Mouse (Mus musculus): Measurements from ENCODE around the gene Gdf1. TPM values are rescaled to one million over a fixed set of nuclear protein-coding genes. Genes with fewer than 3 reads are reported as not detected.

The Gdf1 gene
- polyA plus RNA-seq, 1 experiment from 2014 or later = 0.16 TPM

- ATAC-seq (no peak), DNase-seq (no peak)
- no peaks in the 10 kb centered on the region for H3K27me3 ChIP-seq (ENCODE audit: insufficient read depth, low read length)
- no peak overlapping the region for H3K4me2 ChIP-seq (ENCODE audit: low read depth, low read length)
- H3K4me1 ChIP-seq (ENCODE audit: insufficient read depth) = 0 out of 2 replicates have a peak, but pooled peaks cover 4% of the 10 kb centered on the region
- H3K9me3 ChIP-seq (ENCODE audit: low read length) = no peaks in the 10 kb centered on the region
- no peaks in the 10 kb centered on the region for H3K36me3 ChIP-seq (replicated peaks; ENCODE audit: insufficient read depth, low read length)
- H3K9ac ChIP-seq (replicated peaks) = no peak overlapping the region
- H3K27ac ChIP-seq (ENCODE audit: low read depth) = no peak overlapping the region
- H3K4me3 ChIP-seq (ENCODE audit: low read depth, low read length) = no peak overlapping the region
- WGBS (ENCODE audit: insufficient replicate concordance) = 80% methylated on average over 3 of the region's 3 CpGs
- no peak for TF ChIP-seq EP300 (IDR thresholded peaks at IDR 0.05; ENCODE audit: low read depth)
- peak; percentile 44 for TF ChIP-seq CTCF (IDR thresholded peaks at IDR 0.05; ENCODE audit: low read depth)
These were observed 5.9 kb upstream of the Gdf1 start for GRCm38 (mm10) chr8:70323716-70324115.

- ATAC-seq (peak; percentile 66), DNase-seq (no peak)
- no peak overlapping the region for H3K4me3 ChIP-seq (ENCODE audit: low read depth, low read length)
- WGBS (ENCODE audit: insufficient replicate concordance) = 75% methylated on average over 6 of the region's 6 CpGs
- H3K9ac ChIP-seq (replicated peaks) = no peak overlapping the region
- peaks cover 19% of the 10 kb centered on the region for H3K36me3 ChIP-seq (replicated peaks; ENCODE audit: insufficient read depth, low read length)
- peak overlapping the region; percentile 78 for H3K27ac ChIP-seq (ENCODE audit: low read depth)
- no peaks in the 10 kb centered on the region for H3K9me3 ChIP-seq (ENCODE audit: low read length)
- H3K4me2 ChIP-seq (ENCODE audit: low read depth, low read length) = no peak overlapping the region
- peaks cover 15% of the 10 kb centered on the region for H3K4me1 ChIP-seq (ENCODE audit: insufficient read depth)
- TF ChIP-seq EP300 (IDR thresholded peaks at IDR 0.05; ENCODE audit: low read depth) (peak; percentile 96), CTCF (IDR thresholded peaks at IDR 0.05; ENCODE audit: low read depth) (no peak)
- no peaks in the 10 kb centered on the region for H3K27me3 ChIP-seq (ENCODE audit: insufficient read depth, low read length)
These were observed 2.1 kb upstream of the Gdf1 start for GRCm38 (mm10) chr8:70327512-70327911.

GRCm38 (mm10) chr8:70329835-70330740 is 471 bp downstream of the Gdf1 start:
- H3K4me2 ChIP-seq (ENCODE audit: low read depth, low read length) = peak overlapping the region; percentile 9; the same call in 1 of the 2 replicates
- TF ChIP-seq EP300 (IDR thresholded peaks at IDR 0.05; ENCODE audit: low read depth) = no peak
- TF ChIP-seq CTCF (IDR thresholded peaks at IDR 0.05; ENCODE audit: low read depth) = no peak
- 20% methylated on average over 45 of the region's 45 CpGs for WGBS (ENCODE audit: insufficient replicate concordance)
- no peaks in the 10 kb centered on the region for H3K27me3 ChIP-seq (ENCODE audit: insufficient read depth, low read length)
- H3K4me1 ChIP-seq (ENCODE audit: insufficient read depth) = peaks cover 15% of the 10 kb centered on the region
- H3K9ac ChIP-seq (replicated peaks) = 0 out of 2 replicates have a peak overlapping the region, but pooled peaks have one; percentile 2
- DNase-seq = no peak
- peaks cover 45% of the 10 kb centered on the region for H3K36me3 ChIP-seq (replicated peaks; ENCODE audit: insufficient read depth, low read length)
- no peaks in the 10 kb centered on the region for H3K9me3 ChIP-seq (ENCODE audit: low read length)
- peak; percentile 11 for ATAC-seq
- H3K4me3 ChIP-seq (ENCODE audit: low read depth, low read length) = no peak overlapping the region
- H3K27ac ChIP-seq (ENCODE audit: low read depth) = no peak overlapping the region

- peaks cover 53% of the 10 kb centered on the region for H3K36me3 ChIP-seq (replicated peaks; ENCODE audit: insufficient read depth, low read length)
- WGBS (ENCODE audit: insufficient replicate concordance) = 65% methylated on average over 53 of the region's 53 CpGs
- H3K27ac ChIP-seq (ENCODE audit: low read depth) = no peak overlapping the region
- ATAC-seq = peak; percentile 58
- H3K9me3 ChIP-seq (ENCODE audit: low read length) = no peaks in the 10 kb centered on the region
- H3K4me2 ChIP-seq (ENCODE audit: low read depth, low read length) = no peak overlapping the region; the same call in 1 of the 2 replicates
- peaks cover 15% of the 10 kb centered on the region for H3K4me1 ChIP-seq (ENCODE audit: insufficient read depth)
- no peaks in the 10 kb centered on the region for H3K27me3 ChIP-seq (ENCODE audit: insufficient read depth, low read length)
- no peak overlapping the region for H3K9ac ChIP-seq (replicated peaks)
- DNase-seq = peak; percentile 65
- TF ChIP-seq CTCF (IDR thresholded peaks at IDR 0.05; ENCODE audit: low read depth) (peak; percentile 57), EP300 (IDR thresholded peaks at IDR 0.05; ENCODE audit: low read depth) (no peak)
- H3K4me3 ChIP-seq (ENCODE audit: low read depth, low read length) = no peak overlapping the region
These were observed 1.2 kb downstream of the Gdf1 start for GRCm38 (mm10) chr8:70330741-70331364.

DNA sequence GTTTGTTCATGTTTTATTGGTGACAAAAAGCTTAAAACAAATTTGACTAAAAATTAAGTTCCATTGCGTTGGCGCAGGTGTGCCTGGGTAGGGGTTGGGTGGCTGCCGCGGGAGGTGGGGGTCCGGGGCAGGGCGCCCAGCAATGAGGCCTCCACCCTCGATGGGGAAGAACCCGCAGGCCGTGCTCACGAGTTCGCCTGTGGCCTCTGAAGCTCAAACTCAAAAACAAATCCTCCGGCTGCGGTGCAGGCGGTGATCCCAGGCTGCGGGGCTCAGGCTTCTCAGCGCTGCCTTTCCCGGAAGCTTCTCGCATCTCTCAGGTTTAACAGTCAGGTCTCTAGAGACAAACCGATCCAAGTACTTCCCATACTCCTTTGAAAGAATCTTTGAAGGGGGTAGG is 1.9 kb downstream of the Gdf1 start:
- WGBS (ENCODE audit: insufficient replicate concordance) = 91% methylated on average over 19 of the region's 19 CpGs

More for the DNA sequence above, 1.9 kb downstream of the Gdf1 start:
- Histone ChIP-seq H3K4me3 (ENCODE audit: low read depth, low read length) (no peak overlapping the region), H3K27ac (ENCODE audit: low read depth) (no peak overlapping the region), H3K9me3 (ENCODE audit: low read length) (no peaks in the 10 kb centered on the region), H3K36me3 (replicated peaks; ENCODE audit: insufficient read depth, low read length) (peaks cover 60% of the 10 kb centered on the region), H3K27me3 (ENCODE audit: insufficient read depth, low read length) (no peaks in the 10 kb centered on the region), H3K9ac (replicated peaks) (no peak overlapping the region), H3K4me2 (ENCODE audit: low read depth, low read length) (no peak overlapping the region), H3K4me1 (ENCODE audit: insufficient read depth) (peaks cover 15% of the 10 kb centered on the region)
- no peak for ATAC-seq
- TF ChIP-seq CTCF (IDR thresholded peaks at IDR 0.05; ENCODE audit: low read depth) (no peak), EP300 (IDR thresholded peaks at IDR 0.05; ENCODE audit: low read depth) (no peak)
- DNase-seq = no peak

All from liver, postnatal 0 days (tissue).